Mouse (Mus musculus): ENCODE data around the gene Pla2g12a. TPM values are rescaled to one million over a fixed set of nuclear protein-coding genes. Genes with fewer than 3 reads are reported as not detected.

Pla2g12a gene
- 38.5 and 68.6 TPM in 2 replicates for polyA plus RNA-seq (2012; rRNA removed; ENCODE audit: low replicate concordance)

GRCm38 (mm10) chr3:129878405-129879021 is at the start of gene Pla2g12a:
TSS of gene Pla2g12a (plus strand) at chr3:129878606.

GRCm38 (mm10) chr3:129831035-129831568 is 47.3 kb upstream of the Pla2g12a start, which contains the start of gene Gar1:
TSS of gene Gar1 (minus strand) at chr3:129831396.

GRCm38 (mm10) chr3:129835388-129835934 is 42.9 kb upstream of the Pla2g12a start, which contains the start of gene Cfi:
TSS of gene Cfi (plus strand) at chr3:129835884.

GRCm38 (mm10) chr3:129901271-129901809 is 22.9 kb downstream of the Pla2g12a start, which contains the start of gene Casp6:
TSS of gene Casp6 (plus strand) at chr3:129901425.

Other genes with a start within 250 kb of the Pla2g12a start
- gene Egf, start 123.3 kb upstream of the Pla2g12a start, polyA plus RNA-seq (2012; rRNA removed; ENCODE audit: low replicate concordance) = 0.93 and 11.4 TPM in 2 replicates
- gene Lrit3, start 74.6 kb upstream of the Pla2g12a start, polyA plus RNA-seq (2012; rRNA removed; ENCODE audit: low replicate concordance) = not detected in 2 replicates
- gene Rrh, start 56.0 kb upstream of the Pla2g12a start, polyA plus RNA-seq (2012; rRNA removed; ENCODE audit: low replicate concordance) = 0.04 TPM in 1 of 2 replicates, not detected in the other
- gene Gar1, start 47.2 kb upstream of the Pla2g12a start, polyA plus RNA-seq (2012; rRNA removed; ENCODE audit: low replicate concordance) = 11.5 and 13.4 TPM in 2 replicates
- 0.29 and 0.84 TPM in 2 replicates for gene Cfi, start 42.7 kb upstream of the Pla2g12a start, polyA plus RNA-seq (2012; rRNA removed; ENCODE audit: low replicate concordance)
- 24.8 and 33.9 TPM in 2 replicates for gene Casp6, start 22.8 kb downstream of the Pla2g12a start, polyA plus RNA-seq (2012; rRNA removed; ENCODE audit: low replicate concordance)
- gene Mcub, start 91.6 kb downstream of the Pla2g12a start, polyA plus RNA-seq (2012; rRNA removed; ENCODE audit: low replicate concordance) = 8.3 and 9.7 TPM in 2 replicates
- gene Sec24b, start 182.9 kb downstream of the Pla2g12a start, polyA plus RNA-seq (2012; rRNA removed; ENCODE audit: low replicate concordance) = 70.6 and 97.6 TPM in 2 replicates

All from mammary gland, adult 2 months (tissue).